In the genomic region with DNA sequence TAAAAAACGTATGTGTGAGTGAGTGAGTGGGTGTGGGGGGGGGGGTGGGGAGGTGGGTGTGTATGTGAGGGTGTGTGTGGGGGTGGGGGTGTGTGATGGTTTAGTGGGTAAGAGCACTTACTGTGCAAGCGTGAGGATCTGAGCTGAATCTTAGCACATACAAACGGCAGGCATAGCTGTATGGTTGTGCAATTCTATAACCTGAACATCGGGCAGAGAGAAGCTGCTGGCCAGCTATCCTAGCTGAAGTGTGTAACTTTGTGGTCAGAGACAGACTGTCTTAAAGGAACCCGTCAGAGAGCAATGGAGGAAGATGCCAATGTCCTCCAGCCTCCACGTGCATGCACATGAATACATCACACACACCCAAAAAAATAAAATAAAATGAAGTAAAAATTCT, we compare ENCODE assay signal across 35 mouse cellular contexts.
"Had no signal": no experiment of that assay in that cellular context is flagged by ENCODE, and none has a peak within 500 bp of the region (broad histone marks: within the 10 kb centered on the region; RNA-seq: fewer than 3 reads in every experiment).

No protein-coding gene starts in this region.

- H3K27me3 ChIP-seq: heart, embryonic 12.5 days; heart, embryonic 13.5 days; heart, embryonic 15.5 days; hindbrain, embryonic 12.5 days; hindbrain, embryonic 13.5 days; hindbrain, embryonic 15.5 days; intestine, embryonic 15.5 days; kidney, embryonic 15.5 days had no signal

- H3K9ac ChIP-seq: heart, embryonic 12.5 days; heart, embryonic 13.5 days; heart, embryonic 15.5 days; hindbrain, embryonic 12.5 days; hindbrain, embryonic 13.5 days; hindbrain, embryonic 14.5 days; hindbrain, embryonic 15.5 days; intestine, embryonic 15.5 days; kidney, embryonic 15.5 days had no signal

- H3K4me1 ChIP-seq: heart, embryonic 10.5 days; heart, embryonic 12.5 days; heart, embryonic 13.5 days; heart, embryonic 15.5 days; hindbrain, embryonic 10.5 days; hindbrain, embryonic 12.5 days; hindbrain, embryonic 13.5 days; hindbrain, embryonic 15.5 days; intestine, embryonic 15.5 days; kidney, embryonic 15.5 days had no signal

- H3K36me3 ChIP-seq: hindbrain, embryonic 15.5 days had no signal

- H3K9me3 ChIP-seq: heart, embryonic 10.5 days; heart, embryonic 12.5 days; heart, embryonic 13.5 days; heart, embryonic 15.5 days; hindbrain, embryonic 10.5 days; hindbrain, embryonic 12.5 days; hindbrain, embryonic 13.5 days; hindbrain, embryonic 15.5 days; intestine, embryonic 15.5 days; kidney, embryonic 15.5 days had no signal

- H3K4me2 ChIP-seq: heart, embryonic 11.5 days; heart, embryonic 12.5 days; heart, embryonic 13.5 days; heart, embryonic 15.5 days; hindbrain, embryonic 12.5 days; hindbrain, embryonic 13.5 days; hindbrain, embryonic 14.5 days; hindbrain, embryonic 15.5 days; intestine, embryonic 15.5 days; kidney, embryonic 15.5 days had no signal

- H3K27ac ChIP-seq: heart, embryonic 10.5 days; heart, embryonic 13.5 days; heart, embryonic 15.5 days; hindbrain, embryonic 10.5 days; hindbrain, embryonic 12.5 days; hindbrain, embryonic 13.5 days; hindbrain, embryonic 14.5 days; hindbrain, embryonic 15.5 days; hindbrain, postnatal 0 days; intestine, embryonic 15.5 days; kidney, embryonic 15.5 days; kidney, postnatal 0 days; layer of hippocampus, adult 2 months; left cerebral cortex, adult 2 months had no signal

- ATAC-seq: hindbrain, embryonic 16.5 days; hindbrain, postnatal 0 days; inflammation-experienced regulatory T-cells, adult 6 months; intestine, embryonic 15.5 days; intestine, embryonic 16.5 days; intestine, postnatal 0 days had no signal

- H3K4me3 ChIP-seq: heart, embryonic 10.5 days; heart, embryonic 12.5 days; heart, embryonic 13.5 days; heart, embryonic 15.5 days; hindbrain, embryonic 10.5 days; hindbrain, embryonic 12.5 days; hindbrain, embryonic 13.5 days; hindbrain, embryonic 15.5 days; intestine, embryonic 15.5 days; kidney, embryonic 15.5 days; layer of hippocampus, adult 2 months; left cerebral cortex, adult 2 months had no signal

- DNase-seq: heart, postnatal 10 days; heart, postnatal 14 days; heart, postnatal 36 days; heart, postnatal 4 days; kidney, adult 11 months; kidney, adult 18-20 months; kidney, adult 2 months; kidney, adult 8-10 months; kidney, adult 9 months; kidney, postnatal 10 days; kidney, postnatal 25 days; kidney, postnatal 36 days; kidney, postnatal 4 days; layer of hippocampus, adult 9-11 months; layer of hippocampus, postnatal 36 days had no signal
